Mouse (Mus musculus): ENCODE measurements at regions not wholly inside any gene's neighbourhood (a gene's known extent, or its start where the extent isn't known, plus 50 kb on each side); places are given as distances from the start of the nearest gene placed in this dataset.

DNA sequence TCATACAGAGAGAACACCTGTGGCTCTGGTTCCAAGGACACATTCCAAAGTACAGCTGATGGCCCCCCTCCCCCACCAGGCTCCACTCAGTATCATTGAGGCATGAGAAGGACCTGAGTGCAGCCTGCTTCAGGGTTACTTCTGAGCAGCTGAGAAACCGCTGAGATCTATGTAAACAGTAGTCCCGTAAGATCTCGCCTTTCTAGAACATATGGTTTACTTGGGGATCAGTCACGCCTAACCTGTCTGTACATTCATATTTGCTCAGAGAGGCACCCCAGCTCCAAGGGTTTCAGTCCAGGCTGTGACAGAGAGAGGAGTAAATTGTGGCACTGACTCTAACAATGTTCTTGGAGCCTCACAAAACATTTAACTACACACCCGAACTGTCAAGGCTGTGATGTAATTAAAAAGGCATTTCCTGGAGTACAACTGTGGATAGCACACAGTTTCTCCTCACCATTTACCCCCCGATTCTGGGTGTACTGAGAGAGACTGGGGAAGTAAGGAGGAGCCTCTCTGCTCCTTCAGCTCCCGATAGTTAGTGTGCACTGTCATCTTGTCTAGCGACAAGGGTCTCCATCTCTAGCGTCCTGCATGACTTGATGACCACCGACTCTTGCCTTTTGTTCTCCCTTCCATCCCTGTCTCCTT is 155.7 kb downstream of the Dad1 start:
- DNase-seq (ENCODE audit: low read depth) = no peak

DNA sequence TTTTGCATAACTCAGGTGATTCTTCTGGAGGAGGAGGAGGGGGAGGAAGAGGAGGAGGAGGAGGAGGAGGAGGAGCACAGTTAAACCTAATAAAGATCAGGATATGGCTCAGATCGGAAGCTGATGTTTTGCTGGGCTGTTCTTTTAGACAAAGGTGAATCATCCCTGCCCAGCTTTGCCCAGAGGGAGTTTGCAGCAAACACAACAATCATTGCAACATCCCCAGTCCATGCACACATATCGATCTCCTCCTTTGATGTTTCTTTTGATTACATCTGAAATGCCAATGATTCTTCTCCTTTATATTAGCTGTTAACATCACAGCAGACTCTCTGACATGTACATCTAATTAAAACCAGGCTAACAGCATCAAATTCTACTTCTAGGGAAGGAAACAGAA is 156.9 kb downstream of the Dad1 start:
- peak; percentile 51 for DNase-seq (ENCODE audit: low read depth)

DNA sequence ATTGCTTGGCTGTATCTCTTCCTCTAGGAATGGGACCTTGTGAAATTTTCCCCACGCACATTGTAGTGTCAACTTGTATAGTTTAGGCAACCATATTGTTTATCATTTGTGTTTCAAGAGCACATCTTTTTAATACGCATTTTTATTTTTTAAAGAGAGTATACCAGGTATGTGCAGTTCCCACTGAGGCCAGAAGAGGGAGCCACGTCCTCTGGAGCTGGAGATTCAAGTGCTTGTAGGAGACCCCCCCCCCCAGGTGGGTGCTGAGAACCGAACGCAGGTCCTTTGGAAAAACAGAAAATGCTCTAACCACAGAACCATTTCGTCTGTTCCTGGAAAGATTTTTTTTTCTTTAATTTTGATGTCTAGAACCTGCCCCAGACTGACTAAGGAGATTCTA is 161.5 kb downstream of the Dad1 start:
- DNase-seq (ENCODE audit: low read depth) = no peak

DNA sequence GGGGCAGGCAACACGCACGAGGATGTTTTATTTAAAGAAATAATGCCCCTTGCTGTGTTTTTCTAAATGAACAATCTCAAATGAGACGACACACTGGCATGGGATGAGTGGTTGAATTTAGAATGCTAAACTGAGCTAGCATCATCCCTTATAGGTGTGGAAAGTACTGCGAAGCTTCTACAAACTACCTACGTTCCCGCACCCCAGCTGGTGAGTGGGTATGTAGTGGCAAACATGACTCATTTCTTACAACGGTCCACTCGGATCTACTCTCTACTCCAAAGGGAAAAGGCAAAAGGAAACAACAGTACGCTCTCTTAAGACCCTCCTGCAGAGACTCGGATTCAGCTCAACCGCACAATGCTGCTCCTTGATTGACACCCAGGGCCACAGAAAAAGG is 167.2 kb downstream of the Dad1 start:
- DNase-seq (ENCODE audit: low read depth) = no peak

DNA sequence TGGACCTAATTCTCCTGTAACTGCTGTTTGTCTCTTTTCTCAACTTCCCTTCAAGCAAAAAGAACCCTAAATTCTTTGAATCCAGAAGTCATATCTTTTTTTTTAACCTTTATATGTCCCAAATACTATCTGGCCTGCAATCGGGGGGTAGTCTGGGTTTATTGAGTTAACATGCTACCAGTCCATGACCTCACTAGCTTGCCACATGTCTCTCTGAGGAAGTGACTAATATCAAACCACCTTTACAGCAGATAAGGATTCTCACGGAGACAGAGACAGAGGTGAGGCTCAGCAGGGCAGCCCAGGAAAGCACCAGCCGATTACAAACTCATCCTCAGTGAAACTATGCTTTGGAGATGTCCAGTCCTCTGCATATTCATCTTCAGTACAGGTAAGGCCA is 179.2 kb downstream of the Dad1 start:
- DNase-seq (ENCODE audit: low read depth) = no peak

DNA sequence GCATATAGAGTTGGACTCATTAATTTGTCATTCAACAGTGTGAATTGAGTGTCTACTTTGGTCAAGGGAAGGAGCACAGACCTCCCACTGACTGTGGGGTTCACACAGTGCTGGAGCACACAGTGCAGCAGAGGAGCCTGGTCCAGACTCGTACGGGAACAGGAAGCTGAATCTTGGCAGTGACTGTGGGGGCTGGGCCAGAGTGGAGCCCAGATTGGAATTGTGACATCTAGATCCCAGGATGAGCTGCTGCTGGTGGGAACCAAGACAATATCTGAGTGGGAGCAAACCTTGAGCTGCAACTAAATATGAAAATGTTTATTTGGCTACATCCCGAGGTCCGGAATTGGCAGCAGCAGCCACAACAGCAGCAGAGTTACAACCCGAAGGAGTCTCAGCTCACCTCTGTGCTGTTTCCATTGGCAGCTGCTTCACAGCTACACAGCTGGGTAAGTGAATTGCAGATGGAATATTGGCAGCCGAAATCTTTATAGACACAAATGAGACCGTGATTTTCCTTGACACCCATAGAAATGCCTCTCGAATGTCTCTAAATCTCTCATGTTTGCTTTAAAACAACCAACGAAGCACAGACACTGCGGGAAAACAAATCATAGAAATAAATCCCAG is 181.5 kb downstream of the Dad1 start:
- DNase-seq (ENCODE audit: low read depth) = no peak

DNA sequence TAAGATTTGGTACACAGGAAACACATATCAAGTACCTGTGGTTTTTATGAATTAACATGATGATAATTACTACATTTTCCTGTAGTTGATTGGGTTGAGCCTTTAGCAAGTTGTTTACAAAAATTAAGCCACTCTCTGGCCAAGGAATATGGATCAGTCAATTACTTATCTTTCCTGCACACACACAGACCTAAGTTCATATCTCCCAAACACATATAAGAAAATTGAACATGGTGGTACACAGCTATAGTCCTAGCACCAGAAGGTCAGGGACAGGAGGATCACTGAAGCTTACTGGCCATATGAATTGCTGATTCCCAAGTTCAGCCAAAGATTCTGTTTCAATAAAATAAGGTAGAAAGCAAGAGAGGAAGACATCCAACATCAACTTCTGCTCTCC is 183.7 kb downstream of the Dad1 start:
- no peak for DNase-seq (ENCODE audit: low read depth)

DNA sequence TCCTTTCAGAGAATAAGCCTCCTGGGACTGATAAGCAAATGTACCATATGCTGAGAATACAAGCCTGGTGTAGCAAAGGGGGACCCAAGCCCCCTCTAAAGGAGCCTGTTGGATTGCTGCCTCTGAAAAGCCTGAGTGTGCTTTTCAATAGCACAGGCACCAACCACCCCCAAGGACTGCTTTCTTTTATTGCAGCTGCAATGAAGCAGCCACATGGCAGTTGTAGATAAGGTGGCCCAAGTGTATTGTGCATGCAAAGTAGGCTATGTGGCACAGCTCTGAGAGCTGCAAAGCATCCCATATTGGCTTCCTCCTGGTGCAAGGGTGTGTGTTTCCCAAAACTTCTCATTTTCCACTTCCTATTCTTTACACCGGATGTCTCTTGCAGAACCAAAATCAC is 185.2 kb downstream of the Dad1 start:
- no peak for DNase-seq (ENCODE audit: low read depth)

DNA sequence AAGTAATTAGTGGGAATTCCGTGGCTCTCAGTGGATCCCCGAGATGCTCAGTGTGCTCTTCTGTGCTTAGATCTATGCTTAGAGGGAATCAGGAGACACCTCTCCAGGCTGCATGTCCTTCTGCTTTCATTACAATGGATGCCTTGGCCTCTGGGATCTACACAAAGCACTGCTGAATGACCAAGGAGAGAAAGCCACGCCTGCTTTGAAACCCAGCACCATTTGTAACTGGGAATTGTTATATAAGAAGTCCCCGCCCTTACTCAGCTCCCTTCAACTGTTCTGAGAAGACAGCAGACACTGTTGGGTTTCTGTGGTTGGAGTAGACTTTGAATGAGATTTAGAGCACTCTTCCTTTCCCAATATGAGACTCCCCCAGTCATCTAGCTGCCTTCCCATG is 188.4 kb downstream of the Dad1 start:
- no peak for DNase-seq (ENCODE audit: low read depth)

DNA sequence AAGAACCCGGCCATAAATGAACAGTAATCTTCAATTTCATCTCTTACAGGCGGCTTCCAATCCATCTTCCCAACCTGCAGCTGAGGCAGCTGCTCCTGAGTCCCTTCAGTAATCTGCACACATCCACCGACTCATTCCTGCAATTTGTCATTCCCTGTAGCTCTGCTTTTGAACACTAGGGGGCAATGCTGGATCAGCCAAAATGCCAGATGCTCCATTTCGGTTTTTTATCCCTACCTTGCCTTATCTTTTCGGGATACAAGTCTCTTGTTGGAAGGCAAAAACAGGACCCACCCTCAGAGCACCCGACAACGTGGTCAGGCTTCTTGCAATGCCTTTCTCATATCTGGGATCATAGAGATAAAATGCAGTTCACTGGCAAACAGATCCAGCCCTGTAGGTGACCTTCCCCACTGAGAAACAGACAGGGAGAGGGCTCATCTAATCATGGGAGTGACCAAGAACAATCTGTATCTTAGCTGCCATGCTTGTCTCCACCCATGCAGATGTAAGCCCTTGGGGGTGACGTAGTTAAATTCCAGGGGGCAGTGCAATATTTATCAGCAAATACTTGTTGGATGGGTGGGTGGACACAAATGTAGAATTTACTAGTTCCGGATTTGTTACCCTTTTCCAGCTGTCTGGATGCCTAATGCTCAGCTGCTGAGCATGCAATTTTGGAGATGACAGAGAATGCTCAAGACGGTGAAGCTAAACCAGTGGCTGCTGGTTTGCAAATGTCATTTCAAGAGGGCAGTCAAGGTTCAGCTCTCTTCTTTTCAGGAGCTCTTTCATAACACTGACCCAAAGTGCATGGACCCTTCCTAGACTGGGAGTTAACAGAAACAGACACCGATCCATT is 189.1 kb downstream of the Dad1 start:
- peak; percentile 78 for DNase-seq (ENCODE audit: low read depth)

DNA sequence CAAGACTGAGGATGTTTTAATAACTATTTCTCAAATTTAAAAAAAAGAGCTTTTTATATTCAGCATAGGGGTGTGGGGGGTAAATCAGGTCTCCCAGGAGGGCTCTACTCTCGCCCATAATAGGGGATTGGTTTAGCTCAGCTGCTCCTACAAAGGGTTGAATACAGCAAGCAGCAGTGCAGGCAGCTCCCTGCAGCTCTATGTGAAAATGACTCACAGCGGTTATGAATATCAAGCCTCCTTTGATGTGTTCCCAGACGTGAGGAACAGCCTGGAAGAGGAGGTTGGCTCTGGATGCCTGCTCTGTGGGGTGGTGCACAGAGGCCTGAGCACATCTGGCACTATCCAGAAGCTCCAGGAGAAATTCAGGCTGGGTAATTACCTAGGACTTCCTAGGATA is 192.3 kb downstream of the Dad1 start:
- peak; percentile 60 for DNase-seq (ENCODE audit: low read depth)

DNA sequence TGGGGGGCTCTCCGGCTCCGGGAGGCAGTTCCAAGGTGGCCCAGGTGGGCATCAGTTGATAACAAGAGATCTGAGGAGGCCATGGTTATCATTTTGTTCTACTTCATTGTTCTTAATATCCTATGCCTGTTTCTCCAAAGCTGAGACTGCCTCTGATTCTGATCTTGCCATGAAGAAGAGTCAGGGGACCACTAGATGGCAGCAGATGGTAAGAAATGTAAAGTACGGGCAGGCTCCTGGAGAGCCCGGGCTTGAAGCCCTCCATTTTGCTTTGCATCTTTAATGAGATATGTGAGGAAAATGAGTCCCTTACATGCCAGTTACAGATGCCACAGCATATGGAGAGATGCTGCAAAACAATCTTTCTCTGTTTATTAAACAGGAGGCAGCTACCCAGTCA is 194.1 kb downstream of the Dad1 start:
- DNase-seq (ENCODE audit: low read depth) = peak; percentile 90

DNA sequence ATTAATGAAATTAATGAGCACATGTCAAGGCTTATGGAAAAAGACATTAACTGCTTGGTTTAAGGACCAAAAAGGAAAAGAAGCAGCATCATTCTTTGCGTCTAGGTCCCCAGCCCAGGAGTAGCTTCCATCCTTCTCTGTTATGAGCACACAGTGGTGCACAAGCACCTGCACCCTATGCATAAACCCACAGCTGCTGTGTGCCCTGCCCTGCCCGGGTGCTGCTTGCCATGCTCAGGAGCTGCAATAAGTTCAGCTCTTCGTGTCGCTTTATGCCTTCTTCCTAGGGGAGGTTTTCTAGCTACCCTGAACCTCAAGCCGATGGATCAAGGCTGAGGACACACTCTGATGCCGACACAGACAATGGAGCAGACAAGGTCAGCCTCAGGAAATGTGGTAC is 194.8 kb downstream of the Dad1 start:
- no peak for DNase-seq (ENCODE audit: low read depth)

DNA sequence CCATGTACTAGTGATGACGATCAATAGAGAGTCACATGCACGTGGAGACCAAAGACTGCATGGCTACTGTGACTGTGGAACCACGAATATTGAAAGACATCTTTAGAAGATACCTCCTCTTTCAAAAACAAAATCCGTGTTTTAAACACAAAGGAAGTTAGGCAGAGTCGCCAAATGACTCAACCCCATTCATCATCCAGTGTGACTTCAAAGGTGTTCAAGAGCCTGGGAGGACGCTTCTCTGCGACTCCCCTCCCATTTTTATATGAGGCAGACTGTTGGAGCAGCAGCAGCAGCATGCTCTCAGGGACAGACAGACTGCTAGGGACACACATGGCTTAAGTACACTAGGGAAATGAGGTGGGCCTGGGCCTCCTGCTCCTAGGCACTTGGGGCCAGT is 197.2 kb downstream of the Dad1 start:
- DNase-seq (ENCODE audit: low read depth) = no peak

DNA sequence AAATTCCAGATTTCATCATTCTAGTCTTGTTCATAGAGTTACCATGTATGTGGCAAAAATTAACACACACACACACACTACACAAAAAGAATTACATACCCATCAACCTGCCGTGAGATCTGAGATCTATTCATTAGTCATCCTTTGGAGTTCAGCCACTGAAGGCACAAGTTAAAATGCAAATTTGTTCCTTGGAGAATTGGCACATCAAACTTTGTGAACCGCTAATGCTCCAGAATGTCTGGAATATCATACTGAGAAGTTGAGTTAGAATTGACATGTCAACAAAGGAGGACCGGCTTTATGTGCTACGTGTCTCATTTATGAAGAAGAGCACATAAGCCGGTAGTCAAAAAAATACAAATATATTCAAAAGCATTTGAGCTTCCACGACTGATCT is 198.5 kb downstream of the Dad1 start:
- no peak for DNase-seq (ENCODE audit: low read depth)

DNA sequence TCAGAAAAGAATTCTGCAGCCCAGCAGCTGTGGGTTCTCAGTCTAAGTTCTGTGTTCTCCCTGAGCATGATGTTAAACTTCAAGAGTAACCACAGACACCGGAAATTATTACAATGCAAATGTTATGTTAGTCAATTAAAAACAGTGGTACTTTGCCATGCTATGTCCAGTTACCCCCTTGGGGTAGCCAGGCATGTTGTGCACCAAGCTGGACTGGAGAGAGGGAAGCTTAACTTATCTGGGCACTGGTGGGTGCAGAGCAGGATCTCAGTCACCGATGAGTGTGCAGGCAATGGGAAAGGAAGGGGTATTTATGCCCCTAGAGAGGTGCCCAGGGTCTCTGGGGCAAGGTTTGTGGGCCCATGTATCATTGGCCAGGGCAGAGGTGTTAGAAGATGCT is 211.6 kb downstream of the Dad1 start:
- no peak for DNase-seq (ENCODE audit: low read depth)

DNA sequence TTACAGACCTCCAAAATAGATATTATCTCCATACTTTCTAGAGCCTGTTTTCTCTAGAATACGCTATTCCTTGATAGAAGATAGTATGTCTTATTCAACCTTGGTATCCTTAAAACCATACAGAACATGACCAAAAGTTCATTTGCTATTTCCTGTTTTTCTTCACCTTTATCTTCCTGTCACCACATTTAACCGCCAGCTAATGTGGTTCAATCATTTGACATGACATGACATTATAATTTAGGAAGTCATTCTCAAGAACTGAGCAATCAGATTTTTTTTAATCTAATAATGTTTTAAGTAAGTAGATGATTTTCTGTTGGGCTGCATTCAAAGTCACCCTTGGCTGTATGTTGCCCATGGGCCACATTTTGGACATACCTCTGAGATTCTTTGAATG is 213.3 kb downstream of the Dad1 start:
- no peak for DNase-seq (ENCODE audit: low read depth)

DNA sequence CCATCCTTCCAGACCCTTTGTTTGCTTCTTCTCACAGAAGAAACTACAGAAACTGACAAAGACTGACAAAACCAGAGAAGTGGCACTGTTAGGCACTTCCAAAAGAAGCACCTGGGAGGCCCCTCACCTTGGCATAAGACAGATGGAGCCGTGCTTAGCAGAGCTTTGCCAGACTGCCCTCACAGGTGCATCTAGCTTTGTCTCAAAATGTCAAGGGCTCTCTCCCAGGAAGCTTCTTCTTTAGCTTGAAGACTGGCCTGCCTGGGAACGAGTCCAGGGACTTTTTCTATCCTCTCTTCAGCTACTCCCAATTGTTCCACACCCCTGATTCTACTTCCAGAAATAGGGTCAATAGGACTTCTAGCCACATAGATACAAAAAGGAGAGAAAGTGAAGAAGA is 219.4 kb downstream of the Dad1 start:
- DNase-seq (ENCODE audit: low read depth) = no peak

DNA sequence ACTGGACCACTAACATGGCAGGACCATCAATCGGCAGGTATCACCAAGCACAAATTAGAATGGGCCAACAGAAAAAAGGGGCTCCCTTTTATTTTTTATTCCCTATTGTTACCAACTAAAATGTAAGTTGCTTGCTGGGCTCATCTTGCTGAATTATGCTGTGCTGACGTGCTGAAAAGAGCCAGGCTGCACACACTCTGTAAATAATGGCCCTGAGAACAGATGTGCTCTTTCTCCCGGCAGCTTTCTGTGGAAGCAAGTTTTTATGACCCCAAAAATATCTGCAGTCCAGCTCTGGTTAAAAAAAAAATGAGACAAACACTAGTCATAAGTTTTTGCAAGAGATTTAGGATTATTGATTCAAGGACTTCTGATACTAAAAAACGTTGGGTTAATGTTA is 230.4 kb downstream of the Dad1 start:
- no peak for DNase-seq (ENCODE audit: low read depth)

DNA sequence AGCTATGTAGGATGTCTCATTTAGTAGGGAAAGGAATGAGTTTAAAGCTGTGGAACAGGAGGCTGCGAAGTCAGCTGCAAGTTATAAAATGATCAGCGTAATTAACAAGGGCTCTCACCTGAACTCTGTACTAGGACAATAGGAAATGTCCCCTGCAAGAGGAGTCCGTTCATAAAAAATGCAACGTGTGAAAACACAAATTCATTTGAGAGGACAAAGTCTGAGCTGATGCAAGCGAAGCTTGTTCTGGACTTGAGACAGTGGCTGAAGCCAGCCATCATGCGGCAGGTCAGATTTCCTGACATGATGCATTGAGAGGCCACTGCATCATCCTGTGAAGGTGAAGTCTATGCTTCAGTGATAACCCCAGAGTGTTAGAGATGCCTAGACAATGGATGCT is 232.5 kb downstream of the Dad1 start:
- DNase-seq (ENCODE audit: low read depth) = no peak

DNA sequence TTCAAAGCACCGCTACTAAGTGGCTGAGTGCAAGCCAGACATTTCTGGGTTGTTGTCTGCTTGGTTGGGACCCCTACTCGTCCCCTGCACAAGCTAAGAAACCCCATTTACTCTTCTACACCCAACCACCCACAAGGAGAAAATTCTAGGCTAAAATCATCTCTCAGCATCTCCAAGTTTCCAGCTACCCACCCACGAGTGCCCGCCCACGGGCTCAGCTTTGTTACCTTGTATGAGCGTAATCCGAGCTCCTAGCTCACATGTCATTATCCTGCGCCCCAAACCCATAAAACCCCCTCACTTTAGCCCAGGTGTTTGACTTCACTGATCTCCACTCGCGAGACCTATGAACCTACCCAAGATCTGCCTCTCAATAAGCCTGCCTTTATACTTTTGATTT is 239.3 kb downstream of the Dad1 start:
- DNase-seq (ENCODE audit: low read depth) = no peak

DNA sequence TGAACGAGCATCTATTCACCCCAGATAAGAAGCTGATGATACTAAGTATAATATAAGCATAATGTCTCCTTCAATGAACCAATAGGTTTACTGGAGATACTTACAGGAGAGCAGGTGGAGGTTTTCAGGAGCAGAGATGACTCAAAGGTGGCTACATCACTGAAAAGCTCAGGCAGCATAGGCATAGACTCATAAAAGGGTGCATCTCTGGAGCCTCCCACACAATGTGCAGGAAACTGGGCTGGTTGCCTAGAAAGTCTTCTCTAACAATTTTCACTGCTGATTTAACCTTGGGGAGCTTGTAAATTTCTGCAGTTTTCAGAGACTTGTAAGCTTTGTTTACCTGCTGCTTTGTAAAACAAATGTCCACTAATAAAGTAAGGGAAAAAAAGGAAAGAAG is 251.8 kb downstream of the Dad1 start:
- DNase-seq (ENCODE audit: low read depth) = no peak

DNA sequence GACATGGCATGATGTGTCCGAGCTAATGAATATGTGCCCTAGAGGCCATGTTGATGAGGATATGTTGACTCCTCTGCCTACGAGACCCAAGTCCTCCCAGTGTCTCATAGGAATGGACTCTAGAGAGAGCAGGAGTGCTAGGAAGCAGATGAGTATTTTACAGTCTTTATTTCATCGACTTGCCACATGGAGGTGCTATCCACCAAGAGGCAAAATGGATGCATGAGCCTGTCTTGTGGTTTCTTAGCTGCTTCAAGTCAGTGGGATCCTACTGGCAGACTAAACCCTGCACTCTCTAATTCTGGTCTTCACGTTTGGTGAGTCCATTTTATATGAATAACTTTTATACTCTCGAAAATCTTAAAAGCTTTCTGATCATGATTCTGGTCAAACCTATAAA is 253.4 kb downstream of the Dad1 start:
- DNase-seq (ENCODE audit: low read depth) = no peak
